Mouse (Mus musculus) bone marrow macrophage, adult 2 months (primary cell): ENCODE results near the gene Abhd17a. TPM values are rescaled to one million over a fixed set of nuclear protein-coding genes. Genes with fewer than 3 reads are reported as not detected.

Source experiments
- H3K27ac ChIP-seq: 2 replicates; pipeline ENCODE4 v1.5.1; 2012; ENCODE audit warnings: low read depth, low read length; ENCODE audit not compliant: insufficient read depth
- H3K4me1 ChIP-seq: 2 replicates; pipeline ENCODE4 v1.6.1; 2012; ENCODE audit warnings: low read length; ENCODE audit not compliant: control insufficient read depth, insufficient read depth
- H3K4me3 ChIP-seq: 2 replicates; pipeline ENCODE4 v1.5.1; 2012; ENCODE audit warnings: mild to moderate bottlenecking, low read length, moderate library complexity; ENCODE audit not compliant: insufficient read depth
- CTCF ChIP-seq: IDR thresholded peaks from 2 replicates; pipeline ENCODE4 v1.5.1; 2012; ENCODE audit warnings: low read depth, mild to moderate bottlenecking, low read length, moderate library complexity
- POLR2A ChIP-seq: IDR thresholded peaks from 2 replicates; pipeline ENCODE4 v1.6.1; 2012; ENCODE audit warnings: mild to moderate bottlenecking, low read depth, low read length, borderline replicate concordance
- polyA plus RNA-seq: library from polyadenylated mRNA; stranded (reverse); fragments of >200 nt; gene quantifications from 2 replicates; pipeline ENCODE4 v1.2.4, GENCODE M21; 2012; ENCODE audit not compliant: missing spikeins, insufficient read depth, insufficient read length

The Abhd17a gene
- polyA plus RNA-seq, 1 experiment, result 63.2 TPM

DNA sequence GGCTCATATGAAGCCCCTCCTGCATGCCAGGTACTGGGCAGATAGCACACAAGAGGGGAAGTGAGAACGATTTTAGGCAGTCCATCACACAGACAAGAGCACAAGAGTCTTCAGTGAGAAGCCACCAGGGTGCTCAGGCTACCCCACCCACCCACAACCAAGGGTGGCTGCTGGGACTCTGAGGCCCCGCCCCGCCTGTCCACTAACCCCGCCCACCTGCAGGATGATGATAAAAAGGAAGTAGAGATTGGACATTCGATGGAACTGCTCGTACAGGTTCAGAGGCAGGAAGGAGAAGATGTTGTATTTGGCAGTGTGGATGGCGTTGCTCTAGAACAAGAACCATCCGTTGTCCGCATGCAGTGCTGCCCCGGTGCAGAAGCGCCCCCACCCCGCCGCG is 55.1 kb downstream of the Abhd17a start:
- H3K27ac ChIP-seq, result no peak overlapping the region
- TF ChIP-seq CTCF, result no peak
- TF ChIP-seq POLR2A, result no peak
- H3K4me1 ChIP-seq, result peaks cover 17% of the 10 kb centered on the region
- no peak overlapping the region for H3K4me3 ChIP-seq

DNA sequence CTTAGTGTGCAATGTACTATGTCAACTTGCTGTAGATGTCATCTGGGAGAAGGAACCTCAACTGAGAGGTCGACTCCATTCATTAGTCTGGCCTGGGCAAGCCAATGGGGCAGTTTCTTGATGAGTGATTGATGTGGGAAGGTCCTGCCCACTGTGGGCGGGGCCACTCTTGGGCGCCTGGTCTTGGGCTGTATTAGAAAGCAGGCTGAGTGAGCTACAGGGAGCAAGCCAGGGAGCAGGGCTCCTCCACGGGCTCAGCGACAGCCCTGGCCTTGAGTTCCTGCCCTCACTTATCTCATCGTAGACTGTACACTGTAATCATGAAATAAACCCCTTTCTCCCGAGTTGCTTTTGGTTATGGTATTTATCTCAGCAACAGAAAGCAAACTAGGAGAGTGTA is 56.4 kb downstream of the Abhd17a start:
- Histone ChIP-seq H3K27ac (no peak overlapping the region), H3K4me3 (no peak overlapping the region), H3K4me1 (peaks cover 14% of the 10 kb centered on the region)
- no peak for TF ChIP-seq POLR2A
- no peak for TF ChIP-seq CTCF

Other genes starting within 250 kb of the Abhd17a start
- gene Adamtsl5, start 241.9 kb downstream of the Abhd17a start, polyA plus RNA-seq, result 7.6 and 8.8 TPM in 2 replicates
- not detected in 2 replicates for gene Plk5, start 233.9 kb downstream of the Abhd17a start, polyA plus RNA-seq
- 5.8 and 8.3 TPM in 2 replicates for gene Mex3d, start 202.7 kb downstream of the Abhd17a start, polyA plus RNA-seq
- 55.6 and 58.2 TPM in 2 replicates for gene Mbd3, start 190.8 kb downstream of the Abhd17a start, polyA plus RNA-seq
- 175 and 193 TPM in 2 replicates for gene Uqcr11, start 183.5 kb downstream of the Abhd17a start, polyA plus RNA-seq
- 25.5 and 27.4 TPM in 2 replicates for gene Tcf3, start 156.7 kb downstream of the Abhd17a start, polyA plus RNA-seq
- not detected in 2 replicates for gene Onecut3, start 95.5 kb downstream of the Abhd17a start, polyA plus RNA-seq
- not detected in 2 replicates for gene Atp8b3, start 51.2 kb downstream of the Abhd17a start, polyA plus RNA-seq
- gene Rexo1, start 28.8 kb downstream of the Abhd17a start, polyA plus RNA-seq, result 28.9 and 29.8 TPM in 2 replicates
- gene Klf16, start 13.0 kb downstream of the Abhd17a start, polyA plus RNA-seq, result 7.7 and 9.3 TPM in 2 replicates
- gene Scamp4, start 12.5 kb upstream of the Abhd17a start, polyA plus RNA-seq, result 29.3 and 35.4 TPM in 2 replicates
- gene Adat3, start 12.5 kb upstream of the Abhd17a start, polyA plus RNA-seq, result 2.2 and 3.2 TPM in 2 replicates
- 1.1 and 2.1 TPM in 2 replicates for gene Gm49322, start 15.7 kb upstream of the Abhd17a start, polyA plus RNA-seq
- 87.3 and 98.4 TPM in 2 replicates for gene Csnk1g2, start 32.5 kb upstream of the Abhd17a start, polyA plus RNA-seq
- 20.9 and 22.7 TPM in 2 replicates for gene Btbd2, start 66.7 kb upstream of the Abhd17a start, polyA plus RNA-seq
- gene Mknk2, start 87.8 kb upstream of the Abhd17a start, polyA plus RNA-seq, result 107 and 117 TPM in 2 replicates
- gene Mob3a, start 111.6 kb upstream of the Abhd17a start, polyA plus RNA-seq, result 53.3 and 53.8 TPM in 2 replicates
- gene Izumo4, start 111.8 kb upstream of the Abhd17a start, polyA plus RNA-seq, result 11.0 and 25.2 TPM in 2 replicates
- gene Ap3d1, start 151.9 kb upstream of the Abhd17a start, polyA plus RNA-seq, result 121 and 129 TPM in 2 replicates
- 20.9 and 22.1 TPM in 2 replicates for gene Dot1l, start 164.9 kb upstream of the Abhd17a start, polyA plus RNA-seq
- 38.5 and 51.4 TPM in 2 replicates for gene Sf3a2, start 207.9 kb upstream of the Abhd17a start, polyA plus RNA-seq
- 117 and 122 TPM in 2 replicates for gene Plekhj1, start 208.3 kb upstream of the Abhd17a start, polyA plus RNA-seq
- not detected in 2 replicates for gene Amh, start 214.9 kb upstream of the Abhd17a start, polyA plus RNA-seq
- gene Jsrp1, start 223.2 kb upstream of the Abhd17a start, polyA plus RNA-seq, result not detected in 2 replicates
- 823 and 921 TPM in 2 replicates for gene Oaz1, start 236.3 kb upstream of the Abhd17a start, polyA plus RNA-seq